Mouse (Mus musculus) thymus, postnatal 0 days (tissue): ENCODE results near the gene Lcorl. TPM values are rescaled to one million over a fixed set of nuclear protein-coding genes. Genes with fewer than 3 reads are reported as not detected.

Source experiments
- DNase-seq: peaks from one replicate; pipeline ENCODE4 v3.0.0-alpha.2; 2015; ENCODE audit warnings: low spot score
- polyA plus RNA-seq: library from polyadenylated mRNA; unstranded; fragments of >200 nt; fragmentation: Nextera tagmentation; extraction: Ambion mirVana; gene quantifications from 2 replicates; pipeline ENCODE4 v1.2.1, GENCODE M21; 2015

Lcorl gene
- polyA plus RNA-seq, result 13.7 and 19.4 TPM in 2 replicates

GRCm38 (mm10) chr5:45857254-45858011, at the start of gene Lcorl:
TSS of gene Lcorl (minus strand) at chr5:45857615.
- peak; percentile 98 for DNase-seq

GRCm38 (mm10) chr5:45904683-45905082, 47.3 kb upstream of the Lcorl start:
- no peak for DNase-seq

GRCm38 (mm10) chr5:45903246-45903645, 45.8 kb upstream of the Lcorl start:
- no peak for DNase-seq

- no peak for DNase-seq
Observed at GRCm38 (mm10) chr5:45895362-45895761, 37.9 kb upstream of the Lcorl start.

GRCm38 (mm10) chr5:45893696-45894095, 36.3 kb upstream of the Lcorl start:
- no peak for DNase-seq

- no peak for DNase-seq
Observed at GRCm38 (mm10) chr5:45876328-45876727, 18.9 kb upstream of the Lcorl start.

GRCm38 (mm10) chr5:45875472-45875871, 18.1 kb upstream of the Lcorl start:
- DNase-seq, result no peak

- DNase-seq, result no peak
Observed at GRCm38 (mm10) chr5:45874284-45875030, 17.0 kb upstream of the Lcorl start.

GRCm38 (mm10) chr5:45858368-45858767, 953 bp upstream of the Lcorl start:
- no peak for DNase-seq

GRCm38 (mm10) chr5:45856876-45857253, 550 bp downstream of the Lcorl start:
- no peak for DNase-seq

GRCm38 (mm10) chr5:45856303-45856821, 1.1 kb downstream of the Lcorl start:
- peak; percentile 70 for DNase-seq

GRCm38 (mm10) chr5:45855526-45856302, 1.7 kb downstream of the Lcorl start:
- peak; percentile 4 for DNase-seq

- DNase-seq, result no peak
Observed at GRCm38 (mm10) chr5:45844723-45845122, 12.7 kb downstream of the Lcorl start.

- no peak for DNase-seq
Observed at GRCm38 (mm10) chr5:45835131-45835530, 22.3 kb downstream of the Lcorl start.

GRCm38 (mm10) chr5:45811527-45811926, 45.9 kb downstream of the Lcorl start:
- DNase-seq, result no peak

GRCm38 (mm10) chr5:45791864-45792263, 65.6 kb downstream of the Lcorl start:
- no peak for DNase-seq

- no peak for DNase-seq
Observed at GRCm38 (mm10) chr5:45790221-45790620, 67.2 kb downstream of the Lcorl start.

GRCm38 (mm10) chr5:45757502-45758121, 99.8 kb downstream of the Lcorl start:
- peak; percentile 16 for DNase-seq

- no peak for DNase-seq
Observed at GRCm38 (mm10) chr5:45737911-45738310, 119.5 kb downstream of the Lcorl start.

- DNase-seq, result no peak
Observed at GRCm38 (mm10) chr5:45733751-45734150, 123.7 kb downstream of the Lcorl start.

- no peak for DNase-seq
Observed at GRCm38 (mm10) chr5:45718848-45719488, 138.4 kb downstream of the Lcorl start.
